In the genomic region with DNA sequence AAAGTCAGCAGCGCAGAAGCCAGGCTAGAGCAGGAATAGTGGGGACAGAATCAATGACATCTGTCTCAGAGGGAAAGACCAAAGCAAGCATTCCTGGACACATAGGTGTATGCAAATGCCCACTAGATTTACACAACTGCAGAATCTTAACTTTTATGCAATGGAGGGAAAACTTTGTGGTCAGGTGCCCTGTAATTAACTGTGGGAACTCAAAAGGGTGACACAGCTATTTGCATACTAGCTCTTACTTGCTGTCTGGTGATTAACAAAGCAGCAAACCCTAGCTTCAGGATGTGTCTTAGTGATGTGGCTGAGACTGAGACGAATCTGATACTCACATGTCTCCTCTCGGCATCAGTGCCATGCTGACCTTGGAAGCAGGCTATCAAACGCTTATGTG, we compare ENCODE assay signal across 30 mouse cellular contexts. TPM values are rescaled to one million over a fixed set of nuclear protein-coding genes. Genes with fewer than 3 reads are reported as not detected.
DNase-seq lines count a peak whose midpoint lies in the region; ATAC-seq and TF ChIP-seq lines count a peak whose summit lies in the region.
"Had no signal": no experiment of that assay in that cellular context is flagged by ENCODE, and none has a peak within 500 bp of the region (broad histone marks: within the 10 kb centered on the region; RNA-seq: fewer than 3 reads in every experiment).

No protein-coding gene starts in this region.

- H3K4me1 ChIP-seq in liver, embryonic 12.5 days, result peaks cover 74% of the 10 kb centered on the region
- H3K4me1 ChIP-seq in liver, embryonic 15.5 days (replicated peaks), result peaks cover 67% of the 10 kb centered on the region
- H3K4me1 ChIP-seq: forebrain, embryonic 15.5 days; hindbrain, embryonic 10.5 days had no signal

- H3K9me3 ChIP-seq in liver, embryonic 12.5 days (replicated peaks), result no peaks in the 10 kb centered on the region
- H3K9me3 ChIP-seq in liver, embryonic 15.5 days (replicated peaks), result no peaks in the 10 kb centered on the region
- H3K9me3 ChIP-seq: embryonic facial prominence, embryonic 10.5 days; embryonic facial prominence, embryonic 13.5 days; forebrain, embryonic 12.5 days; forebrain, embryonic 15.5 days; heart, embryonic 12.5 days; heart, embryonic 15.5 days; hindbrain, embryonic 10.5 days; hindbrain, embryonic 13.5 days had no signal

- no peak for ATAC-seq in liver, embryonic 12.5 days
- no peak for ATAC-seq in liver, embryonic 15.5 days (ENCODE audit: insufficient read depth)
- ATAC-seq: forebrain, embryonic 15.5 days; hindbrain, embryonic 16.5 days had no signal

- no peaks in the 10 kb centered on the region for H3K27me3 ChIP-seq in liver, embryonic 12.5 days (replicated peaks)
- no peaks in the 10 kb centered on the region for H3K27me3 ChIP-seq in liver, embryonic 15.5 days
- H3K27me3 ChIP-seq: embryonic facial prominence, embryonic 13.5 days; forebrain, embryonic 12.5 days; forebrain, embryonic 15.5 days; heart, embryonic 12.5 days; heart, embryonic 15.5 days; hindbrain, embryonic 13.5 days had no signal

- DNase-seq in gastrocnemius, adult 2 months, result peak; percentile 2
- DNase-seq in gastrocnemius, postnatal 4 days (ENCODE audit: low spot score in 2 of 2), result no peak
- peak; percentile 65 for DNase-seq in A20 (ENCODE audit: low read depth, low spot score)
- DNase-seq in kidney, adult 9 months, result no peak
- DNase-seq in kidney, adult 18-20 months, result no peak
- DNase-seq in adrenal gland, postnatal 10 days, result no peak
- DNase-seq: adrenal gland, adult 2 months; adrenal gland, postnatal 25 days; B cell, adult 2 months; cerebellum, adult 11-12 months; cerebellum, adult 8-10 months; cerebellum, postnatal 10 days; cerebellum, postnatal 36 days; embryo, embryonic 11 days; gastrocnemius, postnatal 10 days; gastrocnemius, postnatal 36 days; heart, postnatal 10 days; heart, postnatal 36 days had no signal

- no peak overlapping the region; the same call in 1 of the 2 replicates for H3K27ac ChIP-seq in gastrocnemius, adult 2 months
- H3K27ac ChIP-seq in liver, embryonic 12.5 days, result peak overlapping the region; percentile 80
- 0 out of 2 replicates have a peak overlapping the region, but pooled peaks have one; percentile 45 for H3K27ac ChIP-seq in liver, embryonic 15.5 days (replicated peaks)
- H3K27ac ChIP-seq: embryonic facial prominence, embryonic 10.5 days; forebrain, embryonic 12.5 days; forebrain, embryonic 15.5 days; heart, embryonic 15.5 days; hindbrain, embryonic 10.5 days; hindbrain, embryonic 13.5 days had no signal

- WGBS in liver, embryonic 12.5 days (ENCODE audit: insufficient replicate concordance), result 58% methylated on average over 4 of the region's 4 CpGs
- 50% methylated on average over 4 of the region's 4 CpGs for WGBS in liver, embryonic 15.5 days (ENCODE audit: insufficient replicate concordance)

- H3K4me2 ChIP-seq in liver, embryonic 12.5 days, result peak overlapping the region; percentile 49; the same call in 1 of the 2 replicates
- no peak overlapping the region for H3K4me2 ChIP-seq in liver, embryonic 15.5 days
- H3K4me2 ChIP-seq: embryonic facial prominence, embryonic 13.5 days; forebrain, embryonic 12.5 days; forebrain, embryonic 15.5 days; heart, embryonic 15.5 days; hindbrain, embryonic 13.5 days had no signal

- H3K36me3 ChIP-seq in liver, embryonic 12.5 days, result peaks cover 70% of the 10 kb centered on the region
- peaks cover 48% of the 10 kb centered on the region for H3K36me3 ChIP-seq in liver, embryonic 15.5 days (replicated peaks)

- intact Hi-C loops in gastrocnemius, adult 2 months (cut with DNase I), result no loop called here

- no peak overlapping the region for H3K9ac ChIP-seq in liver, embryonic 12.5 days
- no peak overlapping the region for H3K9ac ChIP-seq in liver, embryonic 15.5 days
- H3K9ac ChIP-seq: embryonic facial prominence, embryonic 13.5 days; forebrain, embryonic 12.5 days; forebrain, embryonic 15.5 days; heart, embryonic 12.5 days; heart, embryonic 15.5 days; hindbrain, embryonic 13.5 days had no signal

- no peak overlapping the region for H3K4me3 ChIP-seq in gastrocnemius, adult 2 months
- H3K4me3 ChIP-seq in liver, embryonic 12.5 days, result no peak overlapping the region
- H3K4me3 ChIP-seq in liver, embryonic 15.5 days (replicated peaks), result no peak overlapping the region
- H3K4me3 ChIP-seq: embryonic facial prominence, embryonic 10.5 days; embryonic facial prominence, embryonic 13.5 days; erythroblast, embryonic 14.5 days; forebrain, embryonic 12.5 days; forebrain, embryonic 15.5 days; heart, embryonic 12.5 days; heart, embryonic 15.5 days; hindbrain, embryonic 10.5 days; hindbrain, embryonic 13.5 days had no signal

- no peak for TF ChIP-seq CTCF in gastrocnemius, adult 2 months (IDR thresholded peaks at IDR 0.05)

RNA-seq across cellular contexts. Expression of a gene that starts 42.7 kb away (rescaled TPM):
- total RNA-seq in gastrocnemius, adult 2 months (2021), result 10 to 100 TPM; 28.5 to 28.8 TPM
- total RNA-seq in gastrocnemius, postnatal 4 days (2021), result 10 to 100 TPM; 28.9 to 32.6 TPM
- 33.4 and 34.4 TPM in 2 replicates for polyA plus RNA-seq in liver, embryonic 12.5 days (2016; fragmentation: Nextera tagmentation; extraction: Ambion mirVana)
- 21.2 and 22.3 TPM in 2 replicates for polyA plus RNA-seq in liver, embryonic 15.5 days (2015; fragmentation: Nextera tagmentation; extraction: Ambion mirVana)
- total RNA-seq in adrenal gland, postnatal 10 days (2021), result 10 to 100 TPM; 26.6 to 30.2 TPM

RNA-seq across cellular contexts. Expression of a gene that starts 42.8 kb away (rescaled TPM):
- total RNA-seq in gastrocnemius, adult 2 months (2021), result 10 to 100 TPM; 16.4 to 18.5 TPM
- total RNA-seq in gastrocnemius, postnatal 4 days (2021), result 10 to 100 TPM; 28.8 to 31.7 TPM
- polyA plus RNA-seq in liver, embryonic 12.5 days (2016; fragmentation: Nextera tagmentation; extraction: Ambion mirVana), result 16.7 TPM in 2 replicates
- 10.2 and 10.3 TPM in 2 replicates for polyA plus RNA-seq in liver, embryonic 15.5 days (2015; fragmentation: Nextera tagmentation; extraction: Ambion mirVana)
- 10 to 100 TPM; 33.6 to 40.6 TPM for total RNA-seq in adrenal gland, postnatal 10 days (2021)

Comparison
In these comparisons a context has a peak if more than half of its experiments do, and no peak if none do; other contexts are left out.
1. DNase-seq: peak in gastrocnemius, adult 2 months (single experiment) and A20 (single experiment); none in gastrocnemius, postnatal 4 days (0 of 2), kidney, adult 9 months (single experiment), kidney, adult 18-20 months (single experiment) and adrenal gland, postnatal 10 days (single experiment).